Mouse (Mus musculus) ES-E14 (cell line): ENCODE data around the gene Pira2. TPM values are rescaled to one million over a fixed set of nuclear protein-coding genes. Genes with fewer than 3 reads are reported as not detected.
"Not testable (repeated sequence)": the region's sequence is repeated elsewhere in the genome, so short reads cannot be mapped to it uniquely, and the experiment has no call there.

Experiments used
- DNase-seq: peaks from one replicate; pipeline ENCODE4 v3.0.0-alpha.2; 2013; ENCODE audit warnings: low read depth, low spot score
- H3K27ac ChIP-seq: 2 replicates; pipeline ENCODE4 v1.5.1; 2012; ENCODE audit warnings: low read depth, mild to moderate bottlenecking, low read length, moderate library complexity, mixed read lengths; ENCODE audit not compliant: poor library complexity, insufficient read depth, severe bottlenecking
- H3K36me3 ChIP-seq: 2 replicates; pipeline ENCODE4 v1.6.1; 2012; ENCODE audit warnings: mild to moderate bottlenecking, low read length, moderate library complexity, mixed read lengths; ENCODE audit not compliant: control insufficient read depth, poor library complexity, insufficient read depth, severe bottlenecking
- H3K4me1 ChIP-seq, 2 experiments: fragments of 150-350 bp in 1 of 2; sonication (generic) in 1 of 2; 2 replicates each; pipeline ENCODE4 v1.6.1; 2012; ENCODE audit warnings: low read length in 2 of 2, mild to moderate bottlenecking in 1 of 2, mixed read lengths in 1 of 2; ENCODE audit not compliant: control insufficient read depth in 2 of 2, insufficient read depth in 2 of 2, poor library complexity in 1 of 2
- H3K4me3 ChIP-seq, 2 experiments: fragments of 150-350 bp in 1 of 2; sonication (generic) in 1 of 2; 2 replicates each; pipeline ENCODE4 v1.5.1; 2012; ENCODE audit warnings: low read length in 2 of 2, low read depth in 1 of 2, mild to moderate bottlenecking in 1 of 2, mixed read lengths in 1 of 2; ENCODE audit not compliant: insufficient read depth in 1 of 2, poor library complexity in 1 of 2, severe bottlenecking in 1 of 2
- H3K9ac ChIP-seq: 2 replicates; pipeline ENCODE4 v1.6.1; 2012; ENCODE audit warnings: low read depth, mild to moderate bottlenecking, low read length, mixed read lengths; ENCODE audit not compliant: poor library complexity, insufficient read depth, severe bottlenecking
- H3K9me3 ChIP-seq: fragments of 150-350 bp; sonication (generic); 2 replicates; pipeline ENCODE4 v1.6.1; 2012; ENCODE audit warnings: low read depth, mild to moderate bottlenecking, low read length; ENCODE audit not compliant: control insufficient read depth, insufficient read depth
- in situ Hi-C, 2 experiments: fragments of 600-800 bp; cut with MboI; formaldehyde crosslinking; loops; one replicate each; pipeline ENCODE4 v1.15.1; 2025; ENCODE audit warnings: low sequenced_read_pairs in 2 of 2, inconsistent platforms in 1 of 2; ENCODE audit not compliant: unreplicated experiment in 2 of 2
- total RNA-seq: library from RNA; depleted of rRNA; stranded (reverse); fragments of 300-350 nt; gene quantifications from 2 replicates; pipeline ENCODE4 v1.2.3, GENCODE M21; 2012; rRNA removed

Pira2 gene
- not detected in 2 replicates for total RNA-seq

GRCm38 (mm10) chr7:3844951-3845350, at the start of gene Pira2:
TSS of gene Pira2 (minus strand) at chr7:3845051.
- H3K36me3 ChIP-seq, H3K9ac ChIP-seq, H3K4me1 ChIP-seq, H3K27ac ChIP-seq, H3K9me3 ChIP-seq, DNase-seq, H3K4me3 ChIP-seq, in situ Hi-C loops: not testable (repeated sequence)

- DNase-seq, H3K4me3 ChIP-seq, in situ Hi-C loops, H3K9me3 ChIP-seq, H3K4me1 ChIP-seq, H3K36me3 ChIP-seq, H3K9ac ChIP-seq, H3K27ac ChIP-seq: not testable (repeated sequence)
Observed at GRCm38 (mm10) chr7:3875032-3875431, 30.2 kb upstream of the Pira2 start.

- H3K9me3 ChIP-seq, in situ Hi-C loops, H3K4me1 ChIP-seq, H3K36me3 ChIP-seq, H3K9ac ChIP-seq, H3K27ac ChIP-seq, DNase-seq, H3K4me3 ChIP-seq: not testable (repeated sequence)
Observed at GRCm38 (mm10) chr7:3837854-3838253, 7.0 kb downstream of the Pira2 start.

- DNase-seq, H3K4me1 ChIP-seq, H3K4me3 ChIP-seq, H3K9ac ChIP-seq, H3K36me3 ChIP-seq, in situ Hi-C loops, H3K9me3 ChIP-seq, H3K27ac ChIP-seq: not testable (repeated sequence)
Observed at GRCm38 (mm10) chr7:3830633-3831032, 14.2 kb downstream of the Pira2 start.

GRCm38 (mm10) chr7:3825599-3825998, 19.3 kb downstream of the Pira2 start, which contains the start of gene Gm15448:
TSS of gene Gm15448 (minus strand) at chr7:3825687.
- H3K27ac ChIP-seq, H3K4me3 ChIP-seq, H3K4me1 ChIP-seq, DNase-seq, H3K9me3 ChIP-seq, H3K9ac ChIP-seq, H3K36me3 ChIP-seq, in situ Hi-C loops: not testable (repeated sequence)

GRCm38 (mm10) chr7:3811912-3812311, 32.9 kb downstream of the Pira2 start:
- DNase-seq, H3K27ac ChIP-seq, H3K9ac ChIP-seq, H3K36me3 ChIP-seq, in situ Hi-C loops, H3K9me3 ChIP-seq, H3K4me3 ChIP-seq, H3K4me1 ChIP-seq: not testable (repeated sequence)

GRCm38 (mm10) chr7:3802935-3803334, 41.9 kb downstream of the Pira2 start:
- H3K9me3 ChIP-seq, H3K27ac ChIP-seq, DNase-seq, H3K9ac ChIP-seq, H3K36me3 ChIP-seq, H3K4me3 ChIP-seq, H3K4me1 ChIP-seq, in situ Hi-C loops: not testable (repeated sequence)

GRCm38 (mm10) chr7:3799940-3800339, 44.9 kb downstream of the Pira2 start:
- H3K4me1 ChIP-seq, DNase-seq, H3K9ac ChIP-seq, H3K27ac ChIP-seq, H3K9me3 ChIP-seq, H3K4me3 ChIP-seq, in situ Hi-C loops, H3K36me3 ChIP-seq: not testable (repeated sequence)

- in situ Hi-C loops, H3K4me3 ChIP-seq, H3K9me3 ChIP-seq, H3K36me3 ChIP-seq, H3K9ac ChIP-seq, H3K27ac ChIP-seq, H3K4me1 ChIP-seq, DNase-seq: not testable (repeated sequence)
Observed at GRCm38 (mm10) chr7:3796286-3796685, 48.6 kb downstream of the Pira2 start.
